Mouse (Mus musculus) frontal cortex, adult (tissue): Measurements from ENCODE around the gene Sncb.

Experiments
- ATAC-seq: cut with Nextera tagmentation; 2 replicates; pipeline ENCODE4 v1.9.2; 2017; ENCODE audit warnings: mild to moderate bottlenecking, moderate library complexity, mixed read lengths; ENCODE audit not compliant: low TSS enrichment

Sncb gene

DNA sequence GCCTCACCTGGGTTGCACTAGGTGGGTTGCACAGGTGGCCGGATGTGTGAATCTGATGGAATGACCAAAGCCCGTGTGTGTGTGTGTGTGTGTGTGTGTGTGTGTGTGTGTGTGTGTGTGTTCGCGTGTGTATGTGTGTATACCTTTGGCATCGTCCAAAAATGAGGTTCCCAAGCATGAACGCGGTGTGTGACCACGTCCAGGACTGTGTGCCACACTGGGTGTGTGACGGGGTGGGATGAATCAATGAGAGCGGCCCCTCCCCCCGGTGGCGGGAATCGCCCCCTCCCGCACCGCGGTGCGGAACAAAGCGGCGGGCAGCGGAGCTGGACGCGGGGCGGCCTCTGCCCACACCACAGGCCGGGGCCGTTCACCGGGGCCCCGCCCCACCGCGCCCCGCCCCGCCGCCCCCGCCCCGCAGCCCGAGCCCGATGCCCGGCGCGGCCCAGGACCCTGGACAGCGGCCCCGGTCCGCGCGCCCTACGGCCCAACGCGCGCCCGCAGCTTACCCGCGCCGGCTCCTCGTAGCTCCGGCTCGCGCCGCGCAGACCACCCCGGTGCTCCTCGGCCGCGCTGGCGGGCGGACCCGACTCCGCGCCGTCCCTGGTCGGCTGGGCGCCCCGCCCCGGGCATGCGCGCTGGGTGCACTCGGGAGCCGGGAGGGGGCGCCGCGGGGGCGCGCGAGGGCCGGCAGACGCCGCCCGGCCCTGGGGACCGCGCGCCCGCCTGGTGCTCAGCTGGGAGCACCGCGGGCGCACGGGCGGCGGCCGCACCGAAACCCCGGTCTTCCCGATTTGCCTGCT, 17.1 kb downstream of the Sncb start:
- peak; percentile 42 for ATAC-seq

GRCm38 (mm10) chr13:54748721-54749060, 17.7 kb downstream of the Sncb start:
- ATAC-seq = no peak

- no peak for ATAC-seq
These were observed 18.2 kb downstream of the Sncb start for GRCm38 (mm10) chr13:54748190-54748589.

DNA sequence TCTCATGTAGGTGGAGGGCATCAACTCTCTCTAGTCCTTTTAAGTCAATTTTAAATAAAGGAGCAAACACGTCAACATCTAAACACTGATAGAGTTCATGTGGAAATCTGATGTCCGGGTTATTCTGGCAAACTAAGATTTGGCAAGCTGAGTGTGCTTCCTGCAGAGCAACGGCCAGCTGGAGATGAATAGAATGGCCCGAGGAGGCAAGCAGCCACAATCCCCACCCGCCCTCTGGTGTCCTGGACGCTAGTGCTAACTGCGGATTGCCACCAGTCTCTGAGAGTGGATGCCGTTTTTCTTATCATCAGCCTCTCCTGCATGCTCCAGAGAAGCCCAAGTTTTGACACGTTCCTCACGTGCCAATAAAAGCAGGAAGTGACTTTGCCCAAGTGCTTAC, 19.5 kb downstream of the Sncb start:
- no peak for ATAC-seq

DNA sequence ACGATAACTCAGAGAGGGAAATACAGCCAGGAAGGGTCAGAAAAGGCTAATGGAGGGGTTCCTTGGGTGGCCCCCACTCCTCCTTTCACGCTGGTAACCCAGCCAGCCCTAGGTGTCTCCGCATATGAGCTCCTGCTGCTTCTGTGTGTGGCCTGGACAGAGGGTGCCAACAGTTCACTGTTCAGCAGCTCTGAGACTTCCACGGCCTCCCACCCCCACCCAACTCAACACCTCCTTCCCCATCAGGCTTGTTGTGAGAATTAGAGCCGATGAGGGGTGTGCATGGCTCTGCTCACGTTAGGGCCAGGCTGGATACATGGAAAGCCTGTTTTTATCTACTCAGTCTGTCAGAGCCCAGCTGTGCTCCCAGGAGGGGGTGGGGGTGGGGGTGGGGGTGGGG, 20.3 kb downstream of the Sncb start:
- ATAC-seq = no peak

GRCm38 (mm10) chr13:54738213-54738601, 28.2 kb downstream of the Sncb start:
- ATAC-seq = no peak; the same call in 1 of the 2 replicates

- peak; percentile 53 for ATAC-seq
These were observed 28.7 kb downstream of the Sncb start for GRCm38 (mm10) chr13:54737488-54738212.

DNA sequence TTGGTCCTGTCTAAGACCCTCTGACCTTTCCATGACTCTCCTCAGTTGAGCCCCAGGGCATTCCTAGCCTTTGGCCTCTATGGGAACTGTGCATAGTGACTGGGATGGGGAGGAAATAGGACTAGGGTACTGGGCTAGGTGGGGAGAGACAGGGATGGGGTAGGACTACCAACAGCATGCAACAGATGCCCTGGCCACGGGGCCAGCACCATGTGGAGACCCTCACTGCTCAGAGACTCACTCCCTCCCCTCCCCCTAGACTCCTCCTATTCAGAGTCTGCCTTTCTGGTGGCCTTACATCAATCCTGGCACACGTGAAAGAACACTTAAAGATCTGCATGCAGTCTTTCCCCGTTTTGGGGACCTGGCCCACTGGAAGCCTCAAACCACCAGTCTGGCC, 29.5 kb downstream of the Sncb start:
- ATAC-seq = no peak

- ATAC-seq = no peak; the same call in 1 of the 2 replicates
These were observed 40.3 kb downstream of the Sncb start for GRCm38 (mm10) chr13:54726131-54726530.

DNA sequence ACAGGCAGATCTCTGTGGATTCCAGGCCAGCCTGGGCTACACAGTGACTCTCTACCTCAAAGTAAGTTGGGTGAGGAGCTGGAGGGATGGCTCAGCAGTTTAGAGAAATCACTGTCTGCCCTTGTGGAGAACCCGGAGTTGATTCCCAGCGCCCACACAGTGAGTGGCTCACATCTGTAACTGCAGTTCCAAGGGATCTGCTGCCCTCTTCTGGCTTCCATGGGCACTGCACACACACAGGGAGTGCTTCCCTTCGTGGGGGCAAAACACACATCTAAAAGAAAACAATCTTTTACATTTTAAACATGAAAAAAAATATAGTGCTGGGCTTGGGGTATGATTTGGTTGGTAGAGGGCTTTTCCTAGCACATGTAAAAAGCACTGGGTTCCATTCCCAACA, 43.3 kb downstream of the Sncb start:
- no peak for ATAC-seq

DNA sequence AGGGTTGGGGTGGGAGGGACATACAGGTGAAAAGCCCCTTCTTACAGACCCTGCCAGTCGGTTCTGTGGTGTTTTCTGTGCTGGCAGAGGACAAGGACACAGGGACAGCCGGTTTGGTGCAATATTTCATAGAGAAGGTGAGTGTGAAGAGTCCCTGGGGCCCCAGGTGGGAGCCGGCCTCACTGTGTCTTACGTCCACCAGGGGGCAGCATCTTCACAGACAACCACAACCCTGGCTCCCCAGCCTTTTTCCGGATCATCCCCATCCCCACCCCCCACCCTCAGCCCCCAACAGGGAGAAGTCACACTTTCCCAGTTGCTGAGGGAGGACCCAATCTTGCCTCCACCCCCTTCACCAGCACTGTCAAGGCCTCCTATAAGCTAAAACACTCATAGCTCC, 49.5 kb downstream of the Sncb start:
- peak; percentile 64; the same call in 1 of the 2 replicates for ATAC-seq

GRCm38 (mm10) chr13:54714996-54715395, 51.4 kb downstream of the Sncb start:
- no peak for ATAC-seq

DNA sequence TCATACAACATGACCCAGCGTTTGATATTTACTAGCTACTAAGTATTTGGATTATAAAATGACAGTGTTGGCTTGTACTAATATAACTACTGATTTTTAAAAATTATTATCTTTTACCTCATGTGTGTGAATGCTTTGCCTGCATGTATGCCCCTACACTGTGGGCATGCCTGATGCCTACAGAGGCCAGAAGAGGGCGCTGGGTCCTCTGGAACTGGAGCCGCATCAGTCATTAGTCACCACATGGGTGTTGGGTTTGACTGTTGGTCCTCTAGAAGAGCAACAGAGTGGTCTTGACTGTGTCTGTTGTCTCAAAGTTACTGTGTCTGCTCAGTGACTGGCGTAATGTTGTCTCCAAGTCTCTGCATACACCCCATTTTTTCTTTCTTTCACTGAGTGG, 52.0 kb downstream of the Sncb start:
- no peak for ATAC-seq

- no peak for ATAC-seq
These were observed 55.5 kb downstream of the Sncb start for GRCm38 (mm10) chr13:54710866-54711265.
